Mouse (Mus musculus): ENCODE results near the gene Cilp2. TPM values are rescaled to one million over a fixed set of nuclear protein-coding genes. Genes with fewer than 3 reads are reported as not detected.
A peak's percentile ranks its signal among the peaks of the same experiment; 100 is the strongest.

Cilp2 gene
- polyA plus RNA-seq, 1 experiment from 2014 or later: 0.56 TPM

- H3K27ac ChIP-seq (replicated peaks): peak overlapping the region; percentile 91
- WGBS: 15% methylated on average over 12 of the region's 12 CpGs
- no peak for ATAC-seq (ENCODE audit: extremely low read depth, insufficient number of reproducible peaks, low FRiP score, low TSS enrichment)
Measured at GRCm38 (mm10) chr8:69900895-69901451, 13.5 kb upstream of the Cilp2 start.

DNA sequence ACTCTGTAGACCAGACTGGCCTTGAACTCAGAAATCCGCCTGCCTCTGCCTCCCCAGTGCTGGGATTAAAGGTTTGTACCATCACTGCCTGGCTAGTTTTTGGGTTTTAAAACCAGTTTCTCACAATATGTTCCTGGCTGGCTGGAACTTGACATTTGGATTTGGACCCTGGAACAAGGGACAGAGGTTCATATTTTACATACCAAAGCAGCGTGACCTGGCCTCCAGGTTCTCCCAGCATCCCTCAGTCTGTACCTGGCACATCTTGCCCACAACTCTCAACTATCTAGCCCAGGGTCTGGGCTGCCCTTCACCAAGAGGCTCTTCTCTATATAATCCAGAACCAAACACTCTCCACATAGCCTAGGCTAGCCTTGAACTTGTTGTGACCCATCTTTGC, 12.4 kb upstream of the Cilp2 start:
- H3K4me2 ChIP-seq: peak overlapping the region; percentile 95
- no peak for ATAC-seq (ENCODE audit: extremely low read depth, insufficient number of reproducible peaks, low FRiP score, low TSS enrichment)
- H3K4me3 ChIP-seq: no peak overlapping the region
- no peaks in the 10 kb centered on the region for H3K27me3 ChIP-seq (replicated peaks)
- H3K9me3 ChIP-seq: no peaks in the 10 kb centered on the region
- H3K27ac ChIP-seq (replicated peaks): no peak overlapping the region
- H3K9ac ChIP-seq: 0 out of 2 replicates have a peak overlapping the region, but pooled peaks have one; percentile 25
- H3K4me1 ChIP-seq: peaks cover 81% of the 10 kb centered on the region
- peaks cover 37% of the 10 kb centered on the region for H3K36me3 ChIP-seq
- 88% methylated on average over 2 of the region's 2 CpGs for WGBS

More at GRCm38 (mm10) chr8:69900895-69901451, 13.5 kb upstream of the Cilp2 start:
- Histone ChIP-seq H3K27me3 (replicated peaks) (no peaks in the 10 kb centered on the region), H3K36me3 (peaks cover 32% of the 10 kb centered on the region), H3K4me2 (peak overlapping the region; percentile 95), H3K9me3 (no peaks in the 10 kb centered on the region), H3K4me1 (peaks cover 79% of the 10 kb centered on the region), H3K9ac (peak overlapping the region; percentile 91), H3K4me3 (peak overlapping the region; percentile 75)

- Histone ChIP-seq H3K36me3 (peaks cover 56% of the 10 kb centered on the region), H3K9me3 (no peaks in the 10 kb centered on the region), H3K4me3 (no peak overlapping the region), H3K4me1 (peaks cover 80% of the 10 kb centered on the region), H3K9ac (no peak overlapping the region; the same call in 1 of the 2 replicates), H3K27ac (replicated peaks) (no peak overlapping the region), H3K4me2 (no peak overlapping the region), H3K27me3 (replicated peaks) (no peaks in the 10 kb centered on the region)
- WGBS: 84% methylated on average over 6 of the region's 6 CpGs
- ATAC-seq (ENCODE audit: extremely low read depth, insufficient number of reproducible peaks, low FRiP score, low TSS enrichment): no peak
Measured at GRCm38 (mm10) chr8:69897857-69898256, 10.4 kb upstream of the Cilp2 start.

DNA sequence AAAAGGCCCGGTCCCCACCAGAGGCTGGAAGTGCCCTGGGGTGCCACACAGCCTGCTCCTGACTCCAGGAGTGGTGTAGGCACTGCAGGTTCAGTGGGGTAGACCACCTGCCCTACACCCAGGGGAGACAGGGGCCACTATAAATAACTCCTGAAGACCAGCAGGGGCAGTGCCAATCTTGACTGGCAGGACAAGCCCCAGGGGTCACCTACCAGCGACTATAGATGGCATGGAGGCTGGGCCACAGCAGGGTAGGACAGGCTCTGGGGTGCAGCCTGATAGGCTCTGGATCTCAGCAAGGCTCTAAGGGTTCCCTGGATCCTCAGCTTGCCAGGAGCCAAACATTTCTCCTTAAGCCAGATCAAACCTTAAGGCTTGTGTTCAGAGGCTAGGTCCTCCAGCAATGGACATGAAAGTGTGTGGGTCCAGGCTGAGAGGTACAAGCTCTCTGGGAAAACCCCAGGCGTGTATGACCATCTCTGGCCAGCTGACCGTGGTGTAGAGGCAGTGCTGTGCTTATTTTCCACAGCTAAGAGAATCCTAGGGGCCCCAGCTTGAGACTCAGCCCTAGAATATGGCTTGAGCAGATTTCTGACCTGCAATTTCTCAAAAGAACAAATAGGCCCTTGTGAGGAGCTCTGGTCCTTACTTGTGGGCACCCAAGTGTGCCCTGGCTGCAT, 8.4 kb upstream of the Cilp2 start:
- 72% methylated on average over 4 of the region's 4 CpGs for WGBS
- Histone ChIP-seq H3K27ac (replicated peaks) (no peak overlapping the region), H3K4me1 (peaks cover 70% of the 10 kb centered on the region), H3K36me3 (peaks cover 65% of the 10 kb centered on the region), H3K4me2 (no peak overlapping the region), H3K27me3 (replicated peaks) (peaks cover 7% of the 10 kb centered on the region), H3K9me3 (no peaks in the 10 kb centered on the region), H3K9ac (peak overlapping the region; percentile 53), H3K4me3 (no peak overlapping the region)
- no peak for ATAC-seq (ENCODE audit: extremely low read depth, insufficient number of reproducible peaks, low FRiP score, low TSS enrichment)

DNA sequence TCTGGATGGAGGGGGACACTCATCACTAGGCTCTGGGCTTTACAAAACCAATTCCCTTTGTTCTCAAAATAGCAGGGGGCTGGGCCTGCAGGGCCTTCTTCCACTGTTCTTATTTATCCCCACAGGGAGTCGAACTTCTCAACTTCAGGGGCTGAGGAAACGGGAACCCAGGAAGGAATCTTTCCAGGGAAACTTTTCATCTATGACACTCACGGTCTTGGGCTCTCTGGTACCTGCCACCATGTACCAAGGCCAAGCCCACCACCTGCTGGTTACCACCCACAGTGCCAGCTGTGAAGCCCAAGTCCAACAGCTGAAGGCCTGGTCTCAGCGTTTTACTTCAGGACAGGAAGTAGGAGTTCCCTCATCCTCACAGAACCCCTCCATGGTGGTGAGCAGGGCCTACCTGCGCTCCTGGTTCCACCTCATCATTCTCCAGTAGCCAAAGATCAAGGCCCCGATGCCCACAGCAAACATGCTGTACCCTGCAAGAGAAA, 7.4 kb upstream of the Cilp2 start:
- H3K4me2 ChIP-seq: no peak overlapping the region
- H3K9ac ChIP-seq: peak overlapping the region; percentile 28
- H3K9me3 ChIP-seq: no peaks in the 10 kb centered on the region
- H3K4me3 ChIP-seq: no peak overlapping the region
- H3K4me1 ChIP-seq: peaks cover 62% of the 10 kb centered on the region
- no peak for ATAC-seq (ENCODE audit: extremely low read depth, insufficient number of reproducible peaks, low FRiP score, low TSS enrichment)
- H3K27ac ChIP-seq (replicated peaks): no peak overlapping the region
- 62% methylated on average over 6 of the region's 6 CpGs for WGBS
- peaks cover 65% of the 10 kb centered on the region for H3K36me3 ChIP-seq
- H3K27me3 ChIP-seq (replicated peaks): peaks cover 18% of the 10 kb centered on the region

- peaks cover 60% of the 10 kb centered on the region for H3K4me1 ChIP-seq
- H3K36me3 ChIP-seq: peaks cover 56% of the 10 kb centered on the region
- ATAC-seq (ENCODE audit: extremely low read depth, insufficient number of reproducible peaks, low FRiP score, low TSS enrichment): no peak
Measured at GRCm38 (mm10) chr8:69893863-69894262, 6.4 kb upstream of the Cilp2 start.

GRCm38 (mm10) chr8:69890813-69891241, 3.3 kb upstream of the Cilp2 start:
- Histone ChIP-seq H3K36me3 (peaks cover 35% of the 10 kb centered on the region), H3K9me3 (no peaks in the 10 kb centered on the region), H3K4me3 (no peak overlapping the region), H3K4me1 (peaks cover 61% of the 10 kb centered on the region), H3K27ac (replicated peaks) (no peak overlapping the region), H3K4me2 (no peak overlapping the region), H3K27me3 (replicated peaks) (peaks cover 58% of the 10 kb centered on the region), H3K9ac (no peak overlapping the region)
- no peak for ATAC-seq (ENCODE audit: extremely low read depth, insufficient number of reproducible peaks, low FRiP score, low TSS enrichment)
- 41% methylated on average over 19 of the region's 19 CpGs for WGBS

More at GRCm38 (mm10) chr8:69893863-69894262, 6.4 kb upstream of the Cilp2 start:
- Histone ChIP-seq H3K4me3 (no peak overlapping the region), H3K27ac (replicated peaks) (no peak overlapping the region), H3K9ac (no peak overlapping the region), H3K9me3 (no peaks in the 10 kb centered on the region), H3K27me3 (replicated peaks) (peaks cover 28% of the 10 kb centered on the region), H3K4me2 (no peak overlapping the region)
- 50% methylated on average over 17 of the region's 17 CpGs for WGBS

DNA sequence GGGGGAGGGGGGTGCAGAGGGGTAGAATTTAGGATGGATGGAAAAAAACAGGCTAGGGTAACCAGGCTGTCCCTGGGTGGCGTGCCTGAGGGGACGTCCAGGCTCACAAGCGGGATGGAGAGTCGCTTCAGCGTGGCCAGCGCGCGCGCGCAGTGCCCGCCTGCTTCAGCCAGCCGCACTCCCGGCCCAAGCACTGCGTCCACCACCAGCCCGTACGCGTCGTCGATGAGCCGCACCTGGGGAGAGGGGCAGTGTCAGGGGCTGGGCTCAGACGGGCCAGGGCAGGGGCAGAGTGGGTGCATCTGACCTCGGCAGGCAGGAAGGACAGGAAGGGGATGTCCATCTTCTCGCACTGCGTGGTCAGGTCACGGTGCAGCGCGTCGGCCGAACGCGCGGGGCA, 1.4 kb upstream of the Cilp2 start:
- ATAC-seq (ENCODE audit: extremely low read depth, insufficient number of reproducible peaks, low FRiP score, low TSS enrichment): no peak
- H3K4me2 ChIP-seq: peak overlapping the region; percentile 64
- 9% methylated on average over 32 of the region's 32 CpGs for WGBS
- H3K4me1 ChIP-seq: peaks cover 43% of the 10 kb centered on the region
- H3K36me3 ChIP-seq: peaks cover 23% of the 10 kb centered on the region
- no peak overlapping the region for H3K27ac ChIP-seq (replicated peaks)
- peak overlapping the region; percentile 45 for H3K4me3 ChIP-seq
- H3K27me3 ChIP-seq (replicated peaks): peaks cover 77% of the 10 kb centered on the region
- H3K9me3 ChIP-seq: no peaks in the 10 kb centered on the region
- peak overlapping the region; percentile 64; the same call in 1 of the 2 replicates for H3K9ac ChIP-seq

- H3K4me2 ChIP-seq: peak overlapping the region; percentile 64
- peaks cover 40% of the 10 kb centered on the region for H3K4me1 ChIP-seq
- no peaks in the 10 kb centered on the region for H3K9me3 ChIP-seq
- H3K27ac ChIP-seq (replicated peaks): no peak overlapping the region
- peaks cover 17% of the 10 kb centered on the region for H3K36me3 ChIP-seq
- H3K9ac ChIP-seq: peak overlapping the region; percentile 64
- peak overlapping the region; percentile 45 for H3K4me3 ChIP-seq
- ATAC-seq (ENCODE audit: extremely low read depth, insufficient number of reproducible peaks, low FRiP score, low TSS enrichment): no peak
- peaks cover 83% of the 10 kb centered on the region for H3K27me3 ChIP-seq (replicated peaks)
- WGBS: 7% methylated on average over 24 of the region's 24 CpGs
Measured at GRCm38 (mm10) chr8:69888244-69888866, 868 bp upstream of the Cilp2 start.

DNA sequence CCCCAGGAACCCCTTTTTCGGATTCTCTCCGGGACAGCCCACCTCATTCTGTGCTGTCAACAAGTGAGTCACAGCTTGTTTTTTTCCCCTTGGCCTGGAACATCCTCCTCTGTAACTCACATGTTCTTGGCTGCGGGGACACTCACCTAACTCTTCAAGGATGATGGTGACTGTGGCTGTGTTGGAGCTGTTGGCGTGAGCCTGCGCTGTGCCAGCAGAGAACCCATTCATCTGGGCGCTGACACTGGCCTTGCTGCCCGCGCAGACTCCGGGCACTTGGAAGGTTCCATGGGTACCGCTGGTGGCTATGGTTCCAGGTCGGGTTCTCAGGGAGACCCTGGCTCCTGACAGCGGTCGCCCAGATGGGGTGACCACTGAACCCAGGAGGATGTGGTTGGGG, 3.3 kb downstream of the Cilp2 start:
- no peaks in the 10 kb centered on the region for H3K9me3 ChIP-seq
- H3K4me2 ChIP-seq: no peak overlapping the region
- no peak for ATAC-seq (ENCODE audit: extremely low read depth, insufficient number of reproducible peaks, low FRiP score, low TSS enrichment)
- WGBS: 55% methylated on average over 13 of the region's 13 CpGs
- H3K27ac ChIP-seq (replicated peaks): no peak overlapping the region
- H3K27me3 ChIP-seq (replicated peaks): peaks cover 100% of the 10 kb centered on the region
- no peaks in the 10 kb centered on the region for H3K36me3 ChIP-seq
- H3K4me1 ChIP-seq: peaks cover 49% of the 10 kb centered on the region
- H3K9ac ChIP-seq: no peak overlapping the region
- no peak overlapping the region for H3K4me3 ChIP-seq

GRCm38 (mm10) chr8:69882833-69883600, 4.5 kb downstream of the Cilp2 start:
- Histone ChIP-seq H3K4me2 (peak overlapping the region; percentile 70), H3K36me3 (no peaks in the 10 kb centered on the region), H3K4me1 (peaks cover 38% of the 10 kb centered on the region), H3K27ac (replicated peaks) (no peak overlapping the region), H3K9ac (no peak overlapping the region), H3K9me3 (no peaks in the 10 kb centered on the region), H3K27me3 (replicated peaks) (peaks cover 100% of the 10 kb centered on the region), H3K4me3 (peak overlapping the region; percentile 53)
- ATAC-seq (ENCODE audit: extremely low read depth, insufficient number of reproducible peaks, low FRiP score, low TSS enrichment): no peak
- WGBS: 15% methylated on average over 52 of the region's 52 CpGs
